Mouse (Mus musculus): ENCODE results near the gene Erbb3.

GRCm38 (mm10) chr10:128556286-128556685 is 33.2 kb downstream of the Erbb3 start:
- peak; percentile 12 for TF ChIP-seq CTCF (IDR thresholded peaks at IDR 0.05; ENCODE audit: low read depth, low read length)
- no peak for TF ChIP-seq POLR2A (IDR thresholded peaks at IDR 0.05; ENCODE audit: insufficient read depth, low read length)
- no peak for TF ChIP-seq EP300 (IDR thresholded peaks at IDR 0.05; ENCODE audit: insufficient read depth, low read depth, low read length)

Data from ES-Bruce4 (cell line).